Mouse (Mus musculus) small intestine, adult 2 months (tissue): Measurements from ENCODE around the gene Rfwd3.

Experiments
- CTCF ChIP-seq: fragments of 200-500 bp; IDR thresholded peaks from 2 replicates; pipeline ENCODE4 v1.5.1; 2012; ENCODE audit warnings: low read depth, mild to moderate bottlenecking, control low read depth, inconsistent platforms, low read length, moderate library complexity, mixed read lengths; ENCODE audit not compliant: insufficient replicate concordance, insufficient read length; ENCODE audit errors: extremely low read depth
- POLR2A ChIP-seq: fragments of 200-500 bp; IDR thresholded peaks from 2 replicates; pipeline ENCODE4 v1.6.1; 2012; ENCODE audit warnings: low read depth, mild to moderate bottlenecking, control low read depth, inconsistent platforms, low read length, moderate library complexity

- TF ChIP-seq POLR2A = no peak
- TF ChIP-seq CTCF = no peak
Measured at GRCm38 (mm10) chr8:111291733-111292132, 8.3 kb downstream of the Rfwd3 start.
